Mouse (Mus musculus): ENCODE measurements around the gene Gabra4. TPM values are rescaled to one million over a fixed set of nuclear protein-coding genes. Genes with fewer than 3 reads are reported as not detected.

Gabra4 gene
- 16.3 and 18.7 TPM in 2 replicates for polyA plus RNA-seq (2014; fragmentation: Nextera tagmentation; extraction: Ambion mirVana)

GRCm38 (mm10) chr5:71658115-71658497, at the start of gene Gabra4:
Gabra4 (minus strand) TSS chr5:71658308.
- Histone ChIP-seq H3K9me3 (ENCODE audit: control insufficient read depth, low read length) (no peaks in the 10 kb centered on the region), H3K27me3 (ENCODE audit: control insufficient read depth, insufficient read depth, low read length) (peaks cover 15% of the 10 kb centered on the region), H3K9ac (peak within 1 kb of the TSS; percentile 60), H3K4me3 (replicated peaks; ENCODE audit: low read length) (peak within 1 kb of the TSS; percentile 58), H3K4me1 (replicated peaks; ENCODE audit: control insufficient read depth, insufficient read depth, low read length) (no peaks in the 10 kb centered on the region), H3K4me2 (replicated peaks) (peak within 1 kb of the TSS; percentile 98), H3K27ac (no peak within 1 kb of the TSS), H3K36me3 (replicated peaks; ENCODE audit: control insufficient read depth, insufficient read depth) (no peaks in the 10 kb centered on the region)
- no peak for DNase-seq (ENCODE audit: low spot score)
- WGBS = 1% methylated on average over 15 of the region's 15 CpGs
- ATAC-seq (ENCODE audit: low FRiP score) = peak; percentile 49

GRCm38 (mm10) chr5:71701273-71701614, 43.1 kb upstream of the Gabra4 start:
- under 1% methylated on average over 6 of the region's 6 CpGs for WGBS
- Histone ChIP-seq H3K4me2 (replicated peaks) (peak overlapping the region; percentile 85), H3K4me3 (replicated peaks; ENCODE audit: low read length) (peak overlapping the region; percentile 46), H3K9me3 (ENCODE audit: control insufficient read depth, low read length) (no peaks in the 10 kb centered on the region), H3K27ac (no peak overlapping the region), H3K9ac (peak overlapping the region; percentile 64), H3K36me3 (replicated peaks; ENCODE audit: control insufficient read depth, insufficient read depth) (no peaks in the 10 kb centered on the region), H3K27me3 (ENCODE audit: control insufficient read depth, insufficient read depth, low read length) (no peaks in the 10 kb centered on the region), H3K4me1 (replicated peaks; ENCODE audit: control insufficient read depth, insufficient read depth, low read length) (peaks cover 6% of the 10 kb centered on the region; the same call in 1 of the 2 replicates)
- ATAC-seq (ENCODE audit: low FRiP score) = no peak
- no peak for DNase-seq (ENCODE audit: low spot score)

GRCm38 (mm10) chr5:71700468-71701272, 42.6 kb upstream of the Gabra4 start:
- Histone ChIP-seq H3K4me3 (replicated peaks; ENCODE audit: low read length) (peak overlapping the region; percentile 46), H3K9ac (peak overlapping the region; percentile 64), H3K36me3 (replicated peaks; ENCODE audit: control insufficient read depth, insufficient read depth) (no peaks in the 10 kb centered on the region), H3K27ac (peak overlapping the region; percentile 48; the same call in 1 of the 2 replicates), H3K4me1 (replicated peaks; ENCODE audit: control insufficient read depth, insufficient read depth, low read length) (peaks cover 6% of the 10 kb centered on the region; the same call in 1 of the 2 replicates), H3K27me3 (ENCODE audit: control insufficient read depth, insufficient read depth, low read length) (no peaks in the 10 kb centered on the region), H3K9me3 (ENCODE audit: control insufficient read depth, low read length) (no peaks in the 10 kb centered on the region), H3K4me2 (replicated peaks) (peak overlapping the region; percentile 85)
- ATAC-seq (ENCODE audit: low FRiP score) = peak; percentile 93
- peak; percentile 60 for DNase-seq (ENCODE audit: low spot score)
- WGBS = under 1% methylated on average over 46 of the region's 46 CpGs

- Histone ChIP-seq H3K36me3 (replicated peaks; ENCODE audit: control insufficient read depth, insufficient read depth) (no peaks in the 10 kb centered on the region), H3K4me2 (replicated peaks) (peak overlapping the region; percentile 85), H3K27me3 (ENCODE audit: control insufficient read depth, insufficient read depth, low read length) (no peaks in the 10 kb centered on the region), H3K9ac (peak overlapping the region; percentile 64), H3K4me1 (replicated peaks; ENCODE audit: control insufficient read depth, insufficient read depth, low read length) (peaks cover 6% of the 10 kb centered on the region; the same call in 1 of the 2 replicates), H3K4me3 (replicated peaks; ENCODE audit: low read length) (peak overlapping the region; percentile 46), H3K9me3 (ENCODE audit: control insufficient read depth, low read length) (no peaks in the 10 kb centered on the region), H3K27ac (no peak overlapping the region)
- under 1% methylated on average over 19 of the region's 19 CpGs for WGBS
- ATAC-seq (ENCODE audit: low FRiP score) (no peak), DNase-seq (ENCODE audit: low spot score) (peak; percentile 81)
These were observed 41.8 kb upstream of the Gabra4 start for GRCm38 (mm10) chr5:71699696-71700467.

- Histone ChIP-seq H3K4me1 (replicated peaks; ENCODE audit: control insufficient read depth, insufficient read depth, low read length) (no peaks in the 10 kb centered on the region), H3K4me2 (replicated peaks) (no peak overlapping the region), H3K9ac (no peak overlapping the region), H3K9me3 (ENCODE audit: control insufficient read depth, low read length) (no peaks in the 10 kb centered on the region), H3K27ac (no peak overlapping the region), H3K27me3 (ENCODE audit: control insufficient read depth, insufficient read depth, low read length) (no peaks in the 10 kb centered on the region), H3K4me3 (replicated peaks; ENCODE audit: low read length) (no peak overlapping the region), H3K36me3 (replicated peaks; ENCODE audit: control insufficient read depth, insufficient read depth) (no peaks in the 10 kb centered on the region)
- ATAC-seq (ENCODE audit: low FRiP score) (no peak), DNase-seq (ENCODE audit: low spot score) (no peak)
- 43% methylated on average over 4 of the region's 4 CpGs for WGBS
These were observed 7.5 kb upstream of the Gabra4 start for GRCm38 (mm10) chr5:71665593-71665992.

GRCm38 (mm10) chr5:71657482-71658114, 510 bp downstream of the Gabra4 start, which contains the start of gene Gabrb1:
Gabrb1 (plus strand) TSS chr5:71658113.
- Histone ChIP-seq H3K36me3 (replicated peaks; ENCODE audit: control insufficient read depth, insufficient read depth) (no peaks in the 10 kb centered on the region), H3K27me3 (ENCODE audit: control insufficient read depth, insufficient read depth, low read length) (peaks cover 15% of the 10 kb centered on the region), H3K27ac (no peak within 1 kb of the TSS), H3K4me2 (replicated peaks) (peak within 1 kb of the TSS; percentile 98), H3K4me3 (replicated peaks; ENCODE audit: low read length) (peak within 1 kb of the TSS; percentile 58), H3K9me3 (ENCODE audit: control insufficient read depth, low read length) (no peaks in the 10 kb centered on the region), H3K4me1 (replicated peaks; ENCODE audit: control insufficient read depth, insufficient read depth, low read length) (no peaks in the 10 kb centered on the region), H3K9ac (peak within 1 kb of the TSS; percentile 60)
- DNase-seq (ENCODE audit: low spot score) (peak; percentile 44), ATAC-seq (ENCODE audit: low FRiP score) (peak; percentile 92)
- WGBS = under 1% methylated on average over 44 of the region's 49 CpGs

GRCm38 (mm10) chr5:71656771-71657170, 1.3 kb downstream of the Gabra4 start:
- Histone ChIP-seq H3K9ac (peak overlapping the region; percentile 60; the same call in 1 of the 2 replicates), H3K4me3 (replicated peaks; ENCODE audit: low read length) (peak overlapping the region; percentile 58), H3K4me1 (replicated peaks; ENCODE audit: control insufficient read depth, insufficient read depth, low read length) (no peaks in the 10 kb centered on the region), H3K27ac (no peak overlapping the region), H3K36me3 (replicated peaks; ENCODE audit: control insufficient read depth, insufficient read depth) (no peaks in the 10 kb centered on the region), H3K9me3 (ENCODE audit: control insufficient read depth, low read length) (no peaks in the 10 kb centered on the region), H3K27me3 (ENCODE audit: control insufficient read depth, insufficient read depth, low read length) (peaks cover 15% of the 10 kb centered on the region), H3K4me2 (replicated peaks) (peak overlapping the region; percentile 98)
- ATAC-seq (ENCODE audit: low FRiP score) (no peak), DNase-seq (ENCODE audit: low spot score) (no peak)
- 3% methylated on average over 10 of the region's 10 CpGs for WGBS

- Histone ChIP-seq H3K4me1 (replicated peaks; ENCODE audit: control insufficient read depth, insufficient read depth, low read length) (no peaks in the 10 kb centered on the region), H3K36me3 (replicated peaks; ENCODE audit: control insufficient read depth, insufficient read depth) (no peaks in the 10 kb centered on the region), H3K9me3 (ENCODE audit: control insufficient read depth, low read length) (no peaks in the 10 kb centered on the region), H3K27me3 (ENCODE audit: control insufficient read depth, insufficient read depth, low read length) (peaks cover 15% of the 10 kb centered on the region), H3K9ac (no peak overlapping the region), H3K4me3 (replicated peaks; ENCODE audit: low read length) (no peak overlapping the region), H3K27ac (no peak overlapping the region), H3K4me2 (replicated peaks) (no peak overlapping the region)
- DNase-seq (ENCODE audit: low spot score) (no peak), ATAC-seq (ENCODE audit: low FRiP score) (no peak)
- WGBS = 90% methylated on average over 5 of the region's 5 CpGs
These were observed 4.1 kb downstream of the Gabra4 start for GRCm38 (mm10) chr5:71654056-71654455.

GRCm38 (mm10) chr5:71648108-71648507, 10.0 kb downstream of the Gabra4 start:
- H3K4me2 ChIP-seq (replicated peaks) = no peak overlapping the region
- no peaks in the 10 kb centered on the region for H3K4me1 ChIP-seq (replicated peaks; ENCODE audit: control insufficient read depth, insufficient read depth, low read length)
- H3K9ac ChIP-seq = no peak overlapping the region
- H3K4me3 ChIP-seq (replicated peaks; ENCODE audit: low read length) = no peak overlapping the region
- no peaks in the 10 kb centered on the region for H3K36me3 ChIP-seq (replicated peaks; ENCODE audit: control insufficient read depth, insufficient read depth)
- H3K27ac ChIP-seq = no peak overlapping the region
- DNase-seq (ENCODE audit: low spot score) (no peak), ATAC-seq (ENCODE audit: low FRiP score) (no peak)
- 69% methylated on average over 2 of the region's 2 CpGs for WGBS
- no peaks in the 10 kb centered on the region for H3K9me3 ChIP-seq (ENCODE audit: control insufficient read depth, low read length)
- H3K27me3 ChIP-seq (ENCODE audit: control insufficient read depth, insufficient read depth, low read length) = no peaks in the 10 kb centered on the region

Data from hindbrain, embryonic 14.5 days (tissue).